Mouse (Mus musculus): ENCODE results near the gene Defb23. TPM values are rescaled to one million over a fixed set of nuclear protein-coding genes. Genes with fewer than 3 reads are reported as not detected.
"Not testable (repeated sequence)": the region's sequence is repeated elsewhere in the genome, so short reads cannot be mapped to it uniquely, and the experiment has no call there.

Gene Defb23
- polyA plus RNA-seq, 1 experiment from 2014 or later: not detected

DNA sequence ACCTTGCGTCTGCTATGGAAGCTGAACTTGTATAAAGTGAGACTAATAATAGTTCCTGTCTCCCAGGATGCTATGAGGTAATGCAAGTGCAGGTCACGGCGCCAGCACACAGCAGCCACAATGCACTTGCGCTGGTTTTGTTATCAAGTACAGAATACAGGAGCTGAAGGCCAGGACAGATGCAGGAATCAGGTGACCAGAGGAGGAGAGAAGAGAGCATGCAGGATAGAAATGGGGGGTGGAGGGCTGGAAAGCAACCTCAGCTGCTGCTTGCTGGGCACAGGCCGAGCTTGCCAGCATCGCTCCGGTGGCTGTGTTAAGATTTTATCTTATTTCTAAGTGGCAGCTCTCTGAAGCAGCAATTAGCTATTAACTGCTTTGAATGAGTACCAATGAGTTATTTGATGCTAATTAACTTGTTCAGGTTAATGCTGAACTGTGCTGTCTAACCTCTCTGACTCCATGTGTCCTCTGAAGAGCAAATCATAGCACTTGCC, 28.0 kb downstream of the Defb23 start:
- Histone ChIP-seq H3K9ac (no peak overlapping the region), H3K36me3 (no peaks in the 10 kb centered on the region), H3K27me3 (no peaks in the 10 kb centered on the region), H3K4me2 (replicated peaks) (no peak overlapping the region), H3K27ac (no peak overlapping the region), H3K4me3 (no peak overlapping the region), H3K4me1 (peaks cover 8% of the 10 kb centered on the region), H3K9me3 (no peaks in the 10 kb centered on the region)
- WGBS: 77% methylated on average over 7 of the region's 7 CpGs
- no peak for ATAC-seq (ENCODE audit: insufficient number of reproducible peaks, insufficient read depth, low FRiP score, low TSS enrichment)

DNA sequence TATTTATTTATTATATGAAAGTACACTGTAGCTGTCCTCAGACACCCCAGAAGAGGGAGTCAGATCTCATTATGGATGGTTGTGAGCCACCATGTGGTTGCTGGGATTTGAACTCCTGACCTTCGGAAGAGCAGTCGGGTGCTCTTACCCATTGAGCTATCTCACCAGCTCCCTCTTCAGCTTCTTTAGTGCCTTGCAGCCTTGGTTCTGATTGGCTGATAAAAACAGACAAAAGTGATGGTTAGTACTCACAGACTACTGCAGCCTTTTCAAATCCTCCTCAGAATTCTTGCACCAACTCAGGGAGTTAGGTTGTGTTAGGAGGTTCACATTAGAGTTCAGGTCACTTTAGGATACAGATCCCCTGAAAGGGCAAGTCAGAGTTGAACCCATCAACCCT, 35.9 kb downstream of the Defb23 start:
- ATAC-seq (ENCODE audit: insufficient number of reproducible peaks, insufficient read depth, low FRiP score, low TSS enrichment); H3K4me1 ChIP-seq; H3K27me3 ChIP-seq; H3K4me2 ChIP-seq (replicated peaks); H3K27ac ChIP-seq; H3K4me3 ChIP-seq; H3K9ac ChIP-seq; H3K36me3 ChIP-seq; H3K9me3 ChIP-seq: not testable (repeated sequence)
- 81% methylated on average over 2 of the region's 2 CpGs for WGBS

DNA sequence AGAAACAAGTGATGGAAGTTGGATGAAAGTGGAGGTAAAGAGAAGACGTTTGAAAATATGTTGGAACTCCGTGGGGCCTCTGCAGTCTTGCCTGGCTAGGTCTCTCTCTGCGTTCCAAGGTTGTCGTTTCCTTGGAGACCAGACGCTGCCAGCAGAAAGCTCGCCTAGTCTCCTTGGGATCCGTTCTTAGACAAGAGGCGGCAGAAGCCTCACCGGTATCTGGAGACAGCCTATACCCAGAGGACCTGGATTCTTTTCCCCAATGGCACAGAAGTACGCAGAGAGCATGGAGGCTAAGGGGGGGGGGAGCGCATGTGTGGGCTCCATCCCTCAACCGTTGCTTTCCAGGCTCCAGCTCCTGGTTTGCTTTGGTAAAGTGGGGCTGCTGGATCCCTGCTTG, 36.9 kb downstream of the Defb23 start:
- H3K4me3 ChIP-seq: no peak overlapping the region
- no peak overlapping the region; the same call in 1 of the 2 replicates for H3K9ac ChIP-seq
- no peak overlapping the region for H3K27ac ChIP-seq
- H3K4me2 ChIP-seq (replicated peaks): peak overlapping the region; percentile 33
- ATAC-seq (ENCODE audit: insufficient number of reproducible peaks, insufficient read depth, low FRiP score, low TSS enrichment): no peak
- peaks cover 3% of the 10 kb centered on the region; the same call in 1 of the 2 replicates for H3K4me1 ChIP-seq
- no peaks in the 10 kb centered on the region for H3K27me3 ChIP-seq
- 9% methylated on average over 12 of the region's 12 CpGs for WGBS
- no peaks in the 10 kb centered on the region for H3K36me3 ChIP-seq
- 0 out of 2 replicates have a peak, but pooled peaks cover 5% of the 10 kb centered on the region for H3K9me3 ChIP-seq

DNA sequence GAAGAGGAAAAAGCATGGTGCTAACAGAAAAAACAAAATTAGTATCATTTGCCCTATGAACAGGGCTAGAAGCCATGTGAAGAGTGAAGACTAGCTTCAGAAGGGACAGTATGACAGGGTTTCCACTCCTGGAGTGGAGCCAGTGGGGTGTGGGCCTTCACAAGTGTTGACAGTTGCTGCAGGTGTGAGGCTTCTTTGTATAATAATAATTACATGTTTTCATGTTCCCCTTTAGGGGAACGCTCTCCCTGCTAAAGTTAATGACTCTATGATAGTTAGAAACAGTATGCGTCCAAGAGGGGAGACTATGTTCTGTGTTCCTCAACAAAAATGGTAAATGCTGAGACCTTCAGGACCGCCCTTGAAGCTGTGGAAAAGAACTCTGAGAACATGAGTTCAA, 48.6 kb downstream of the Defb23 start:
- Histone ChIP-seq H3K4me3 (no peak overlapping the region), H3K4me1 (peaks cover 21% of the 10 kb centered on the region), H3K27ac (peak overlapping the region; percentile 98; the same call in 1 of the 2 replicates), H3K27me3 (no peaks in the 10 kb centered on the region), H3K9me3 (no peaks in the 10 kb centered on the region), H3K36me3 (no peaks in the 10 kb centered on the region), H3K4me2 (replicated peaks) (peak overlapping the region; percentile 93), H3K9ac (no peak overlapping the region)
- 96% methylated on average over 3 of the region's 3 CpGs for WGBS
- ATAC-seq (ENCODE audit: insufficient number of reproducible peaks, insufficient read depth, low FRiP score, low TSS enrichment): no peak

GRCm38 (mm10) chr2:152415287-152415686, 49.1 kb downstream of the Defb23 start, which contains the start of gene 6820408C15Rik:
Gene 6820408C15Rik, plus strand, starts transcription at chr2:152415587.
- H3K4me2 ChIP-seq (replicated peaks): peak within 1 kb of the TSS; percentile 93
- peak within 1 kb of the TSS; percentile 96 for H3K4me3 ChIP-seq
- no peaks in the 10 kb centered on the region for H3K27me3 ChIP-seq
- no peak for ATAC-seq (ENCODE audit: insufficient number of reproducible peaks, insufficient read depth, low FRiP score, low TSS enrichment)
- no peaks in the 10 kb centered on the region for H3K36me3 ChIP-seq
- peak within 1 kb of the TSS; percentile 98 for H3K9ac ChIP-seq
- H3K27ac ChIP-seq: peak within 1 kb of the TSS; percentile 98
- WGBS: 19% methylated on average over 4 of the region's 4 CpGs
- peaks cover 26% of the 10 kb centered on the region for H3K4me1 ChIP-seq
- H3K9me3 ChIP-seq: no peaks in the 10 kb centered on the region

GRCm38 (mm10) chr2:152414591-152415165, 49.7 kb downstream of the Defb23 start, which contains the start of gene Zcchc3:
Gene Zcchc3, minus strand, starts transcription at chr2:152415027.
- ATAC-seq (ENCODE audit: insufficient number of reproducible peaks, insufficient read depth, low FRiP score, low TSS enrichment): peak; percentile 76
- WGBS: under 1% methylated on average over 60 of the region's 65 CpGs
- peak within 1 kb of the TSS; percentile 98 for H3K9ac ChIP-seq
- H3K27ac ChIP-seq: peak within 1 kb of the TSS; percentile 98
- peaks cover 33% of the 10 kb centered on the region for H3K4me1 ChIP-seq
- peak within 1 kb of the TSS; percentile 96 for H3K4me3 ChIP-seq
- H3K4me2 ChIP-seq (replicated peaks): peak within 1 kb of the TSS; percentile 93
- H3K9me3 ChIP-seq: no peaks in the 10 kb centered on the region
- no peaks in the 10 kb centered on the region for H3K27me3 ChIP-seq
- no peaks in the 10 kb centered on the region for H3K36me3 ChIP-seq

- Histone ChIP-seq H3K9me3 (no peaks in the 10 kb centered on the region), H3K9ac (peak overlapping the region; percentile 98), H3K27me3 (no peaks in the 10 kb centered on the region), H3K27ac (peak overlapping the region; percentile 98), H3K4me3 (peak overlapping the region; percentile 96), H3K4me1 (peaks cover 39% of the 10 kb centered on the region), H3K36me3 (no peaks in the 10 kb centered on the region), H3K4me2 (replicated peaks) (peak overlapping the region; percentile 93)
- WGBS: under 1% methylated on average over 75 of the region's 86 CpGs
- ATAC-seq (ENCODE audit: insufficient number of reproducible peaks, insufficient read depth, low FRiP score, low TSS enrichment): no peak
Measured at GRCm38 (mm10) chr2:152413765-152414584, 50.4 kb downstream of the Defb23 start.

DNA sequence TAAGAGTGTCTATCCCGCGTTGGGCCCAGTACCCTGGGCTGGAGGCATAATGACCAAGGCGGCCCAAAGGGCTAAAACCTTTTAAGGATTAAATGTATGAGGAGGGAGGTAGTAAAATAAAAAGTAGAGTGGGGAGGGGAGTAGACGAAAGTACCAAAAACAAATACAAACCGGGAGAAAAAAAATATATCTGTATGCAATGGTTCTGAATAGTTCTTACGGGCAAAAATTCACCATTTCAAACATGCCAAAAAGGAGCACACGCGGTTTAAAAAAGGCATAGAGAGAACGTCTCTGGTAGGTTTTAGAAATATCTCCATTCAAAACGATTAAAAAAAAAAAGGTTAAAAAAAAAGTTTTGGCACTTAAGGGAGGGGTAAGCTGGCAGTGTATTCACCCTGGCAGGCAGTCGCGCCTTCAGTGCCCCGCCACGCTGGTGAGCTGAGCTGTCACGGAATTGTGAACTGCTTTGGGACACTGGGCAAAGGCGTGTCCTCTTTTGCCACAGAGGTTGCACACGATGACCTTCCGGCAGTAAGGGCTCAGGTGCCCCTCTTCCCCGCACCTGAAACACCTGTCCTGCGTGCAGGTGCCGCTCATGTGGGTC, 51.2 kb downstream of the Defb23 start:
- Histone ChIP-seq H3K4me1 (peaks cover 39% of the 10 kb centered on the region), H3K27me3 (no peaks in the 10 kb centered on the region), H3K27ac (peak overlapping the region; percentile 98), H3K36me3 (no peaks in the 10 kb centered on the region), H3K4me3 (peak overlapping the region; percentile 96), H3K9ac (peak overlapping the region; percentile 98), H3K9me3 (no peaks in the 10 kb centered on the region), H3K4me2 (replicated peaks) (peak overlapping the region; percentile 93)
- 1% methylated on average over 21 of the region's 21 CpGs for WGBS
- ATAC-seq (ENCODE audit: insufficient number of reproducible peaks, insufficient read depth, low FRiP score, low TSS enrichment): no peak

GRCm38 (mm10) chr2:152412526-152413157, 51.8 kb downstream of the Defb23 start:
- H3K36me3 ChIP-seq: no peaks in the 10 kb centered on the region
- no peak for ATAC-seq (ENCODE audit: insufficient number of reproducible peaks, insufficient read depth, low FRiP score, low TSS enrichment)
- 1% methylated on average over 15 of the region's 15 CpGs for WGBS

DNA sequence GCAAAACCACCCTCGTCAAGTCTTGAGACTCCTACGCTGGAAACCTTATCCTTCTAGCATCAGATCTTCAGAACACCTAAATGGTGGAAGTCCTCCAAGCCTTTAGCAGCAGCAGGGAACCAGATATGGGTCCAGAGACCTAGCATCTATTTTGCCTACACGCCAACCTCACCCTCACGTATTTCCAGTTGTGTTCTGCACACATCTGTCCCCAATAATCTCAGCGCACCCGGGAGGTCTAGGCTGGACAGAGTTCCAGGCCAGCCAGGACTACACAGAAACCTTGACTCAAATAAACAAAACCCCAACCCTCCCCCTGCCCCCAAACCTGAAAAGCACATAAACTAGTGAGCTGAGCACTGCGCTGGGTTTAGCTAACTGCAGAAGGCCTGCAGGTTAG, 52.9 kb downstream of the Defb23 start:
- no peaks in the 10 kb centered on the region for H3K27me3 ChIP-seq
- peak overlapping the region; percentile 93 for H3K4me2 ChIP-seq (replicated peaks)
- H3K9me3 ChIP-seq: no peaks in the 10 kb centered on the region
- H3K27ac ChIP-seq: peak overlapping the region; percentile 98
- H3K4me3 ChIP-seq: peak overlapping the region; percentile 96
- no peak; the same call in 1 of the 2 replicates for ATAC-seq (ENCODE audit: insufficient number of reproducible peaks, insufficient read depth, low FRiP score, low TSS enrichment)
- no peaks in the 10 kb centered on the region for H3K36me3 ChIP-seq
- H3K4me1 ChIP-seq: peaks cover 41% of the 10 kb centered on the region
- peak overlapping the region; percentile 98 for H3K9ac ChIP-seq
- WGBS: 1% methylated on average over 7 of the region's 7 CpGs

More at GRCm38 (mm10) chr2:152412526-152413157, 51.8 kb downstream of the Defb23 start:
- peak overlapping the region; percentile 98 for H3K27ac ChIP-seq
- peak overlapping the region; percentile 93 for H3K4me2 ChIP-seq (replicated peaks)
- peak overlapping the region; percentile 96 for H3K4me3 ChIP-seq
- peak overlapping the region; percentile 98 for H3K9ac ChIP-seq
- H3K9me3 ChIP-seq: no peaks in the 10 kb centered on the region
- H3K4me1 ChIP-seq: peaks cover 39% of the 10 kb centered on the region
- no peaks in the 10 kb centered on the region for H3K27me3 ChIP-seq

- Histone ChIP-seq H3K27me3 (no peaks in the 10 kb centered on the region), H3K4me2 (replicated peaks) (peak overlapping the region; percentile 93), H3K4me1 (peaks cover 43% of the 10 kb centered on the region)
Measured at GRCm38 (mm10) chr2:152410971-152411371, 53.4 kb downstream of the Defb23 start.

More at GRCm38 (mm10) chr2:152410971-152411371, 53.4 kb downstream of the Defb23 start:
- Histone ChIP-seq H3K36me3 (no peaks in the 10 kb centered on the region), H3K9me3 (no peaks in the 10 kb centered on the region), H3K4me3 (peak overlapping the region; percentile 96), H3K27ac (peak overlapping the region; percentile 98), H3K9ac (peak overlapping the region; percentile 98; the same call in 1 of the 2 replicates)
- peak; percentile 78 for ATAC-seq (ENCODE audit: insufficient number of reproducible peaks, insufficient read depth, low FRiP score, low TSS enrichment)
- 0% methylated on average over 15 of the region's 15 CpGs for WGBS

Measured in embryonic facial prominence, embryonic 12.5 days (tissue).